Mouse (Mus musculus): ENCODE data around the gene Slc38a6. TPM values are rescaled to one million over a fixed set of nuclear protein-coding genes. Genes with fewer than 3 reads are reported as not detected.

Gene Slc38a6
- total and polyA plus RNA-seq, 2 experiments from 2014 or later: 2.7 to 19.2 TPM

- DNase-seq (ENCODE audit: low spot score): no peak
These were observed 11.7 kb upstream of the Slc38a6 start for GRCm38 (mm10) chr12:73274921-73275320.

GRCm38 (mm10) chr12:73287609-73288008 is 1.0 kb downstream of the Slc38a6 start:
- H3K9ac ChIP-seq (replicated peaks; ENCODE audit: low read depth, low read length): no peak overlapping the region
- H3K4me3 ChIP-seq (ENCODE audit: low read depth, low read length): peak overlapping the region; percentile 91
- WGBS: 60% methylated on average over 8 of the region's 8 CpGs
- H3K9me3 ChIP-seq (replicated peaks; ENCODE audit: control insufficient read depth, low read length): no peaks in the 10 kb centered on the region
- H3K36me3 ChIP-seq (replicated peaks; ENCODE audit: control insufficient read depth, insufficient read depth, low read length): peaks cover 12% of the 10 kb centered on the region
- no peak for TF ChIP-seq EP300 (IDR thresholded peaks at IDR 0.05; ENCODE audit: low read depth)
- no peak for TF ChIP-seq CTCF (IDR thresholded peaks at IDR 0.05; ENCODE audit: low read depth)
- no peak for ATAC-seq (ENCODE audit: insufficient read depth, low read depth)
- H3K4me1 ChIP-seq (ENCODE audit: control insufficient read depth, insufficient read depth): peaks cover 17% of the 10 kb centered on the region
- peak; percentile 16 for DNase-seq (ENCODE audit: low spot score)
- peak overlapping the region; percentile 85; the same call in 1 of the 2 replicates for H3K27ac ChIP-seq (ENCODE audit: low read depth)
- H3K27me3 ChIP-seq (ENCODE audit: control insufficient read depth, insufficient read depth, low read length): no peaks in the 10 kb centered on the region
- H3K4me2 ChIP-seq (ENCODE audit: low read depth, low read length): peak overlapping the region; percentile 87

More at GRCm38 (mm10) chr12:73274921-73275320, 11.7 kb upstream of the Slc38a6 start:
- no peak for ATAC-seq (ENCODE audit: insufficient read depth, low read depth)
- no peak overlapping the region for H3K4me2 ChIP-seq (ENCODE audit: low read depth, low read length)
- no peaks in the 10 kb centered on the region for H3K9me3 ChIP-seq (replicated peaks; ENCODE audit: control insufficient read depth, low read length)
- peaks cover 13% of the 10 kb centered on the region for H3K36me3 ChIP-seq (replicated peaks; ENCODE audit: control insufficient read depth, insufficient read depth, low read length)
- no peak overlapping the region for H3K4me3 ChIP-seq (ENCODE audit: low read depth, low read length)
- no peak overlapping the region for H3K27ac ChIP-seq (ENCODE audit: low read depth)
- H3K4me1 ChIP-seq (ENCODE audit: control insufficient read depth, insufficient read depth): no peaks in the 10 kb centered on the region
- no peak for TF ChIP-seq CTCF (IDR thresholded peaks at IDR 0.05; ENCODE audit: low read depth)
- no peak for TF ChIP-seq EP300 (IDR thresholded peaks at IDR 0.05; ENCODE audit: low read depth)
- no peaks in the 10 kb centered on the region for H3K27me3 ChIP-seq (ENCODE audit: control insufficient read depth, insufficient read depth, low read length)
- H3K9ac ChIP-seq (replicated peaks; ENCODE audit: low read depth, low read length): no peak overlapping the region
- WGBS: 81% methylated on average over 3 of the region's 3 CpGs

GRCm38 (mm10) chr12:73288626-73289025 is 2.0 kb downstream of the Slc38a6 start:
- no peak overlapping the region for H3K4me3 ChIP-seq (ENCODE audit: low read depth, low read length)
- no peak overlapping the region for H3K27ac ChIP-seq (ENCODE audit: low read depth)
- H3K4me2 ChIP-seq (ENCODE audit: low read depth, low read length): no peak overlapping the region
- no peak overlapping the region for H3K9ac ChIP-seq (replicated peaks; ENCODE audit: low read depth, low read length)
- H3K4me1 ChIP-seq (ENCODE audit: control insufficient read depth, insufficient read depth): peaks cover 17% of the 10 kb centered on the region
- H3K36me3 ChIP-seq (replicated peaks; ENCODE audit: control insufficient read depth, insufficient read depth, low read length): peaks cover 19% of the 10 kb centered on the region
- H3K27me3 ChIP-seq (ENCODE audit: control insufficient read depth, insufficient read depth, low read length): no peaks in the 10 kb centered on the region
- ATAC-seq (ENCODE audit: insufficient read depth, low read depth) (no peak), DNase-seq (ENCODE audit: low spot score) (no peak)
- no peak for TF ChIP-seq CTCF (IDR thresholded peaks at IDR 0.05; ENCODE audit: low read depth)
- TF ChIP-seq EP300 (IDR thresholded peaks at IDR 0.05; ENCODE audit: low read depth): no peak
- no peaks in the 10 kb centered on the region for H3K9me3 ChIP-seq (replicated peaks; ENCODE audit: control insufficient read depth, low read length)
- WGBS: 71% methylated on average over 3 of the region's 3 CpGs

- ATAC-seq (ENCODE audit: insufficient read depth, low read depth): no peak
- H3K9me3 ChIP-seq (replicated peaks; ENCODE audit: control insufficient read depth, low read length): no peaks in the 10 kb centered on the region
- H3K4me2 ChIP-seq (ENCODE audit: low read depth, low read length): no peak overlapping the region
These were observed 8.3 kb downstream of the Slc38a6 start for GRCm38 (mm10) chr12:73294884-73295283.

GRCm38 (mm10) chr12:73295505-73296140 is 9.0 kb downstream of the Slc38a6 start:
- H3K27ac ChIP-seq (ENCODE audit: low read depth): no peak overlapping the region
- H3K4me3 ChIP-seq (ENCODE audit: low read depth, low read length): no peak overlapping the region
- H3K4me2 ChIP-seq (ENCODE audit: low read depth, low read length): no peak overlapping the region
- H3K4me1 ChIP-seq (ENCODE audit: control insufficient read depth, insufficient read depth): no peaks in the 10 kb centered on the region
- ATAC-seq (ENCODE audit: insufficient read depth, low read depth): no peak
- no peaks in the 10 kb centered on the region for H3K9me3 ChIP-seq (replicated peaks; ENCODE audit: control insufficient read depth, low read length)
- no peaks in the 10 kb centered on the region for H3K27me3 ChIP-seq (ENCODE audit: control insufficient read depth, insufficient read depth, low read length)
- 81% methylated on average over 11 of the region's 11 CpGs for WGBS
- H3K36me3 ChIP-seq (replicated peaks; ENCODE audit: control insufficient read depth, insufficient read depth, low read length): peaks cover 23% of the 10 kb centered on the region; the same call in 1 of the 2 replicates
- DNase-seq (ENCODE audit: low spot score): no peak
- no peak for TF ChIP-seq CTCF (IDR thresholded peaks at IDR 0.05; ENCODE audit: low read depth)
- TF ChIP-seq EP300 (IDR thresholded peaks at IDR 0.05; ENCODE audit: low read depth): no peak
- no peak overlapping the region for H3K9ac ChIP-seq (replicated peaks; ENCODE audit: low read depth, low read length)

More at GRCm38 (mm10) chr12:73294884-73295283, 8.3 kb downstream of the Slc38a6 start:
- no peaks in the 10 kb centered on the region for H3K4me1 ChIP-seq (ENCODE audit: control insufficient read depth, insufficient read depth)
- H3K27ac ChIP-seq (ENCODE audit: low read depth): no peak overlapping the region
- no peak for TF ChIP-seq CTCF (IDR thresholded peaks at IDR 0.05; ENCODE audit: low read depth)
- no peak overlapping the region for H3K9ac ChIP-seq (replicated peaks; ENCODE audit: low read depth, low read length)
- H3K36me3 ChIP-seq (replicated peaks; ENCODE audit: control insufficient read depth, insufficient read depth, low read length): peaks cover 23% of the 10 kb centered on the region; the same call in 1 of the 2 replicates
- H3K27me3 ChIP-seq (ENCODE audit: control insufficient read depth, insufficient read depth, low read length): no peaks in the 10 kb centered on the region
- H3K4me3 ChIP-seq (ENCODE audit: low read depth, low read length): no peak overlapping the region
- no peak for DNase-seq (ENCODE audit: low spot score)

- Histone ChIP-seq H3K4me1 (ENCODE audit: control insufficient read depth, insufficient read depth) (no peaks in the 10 kb centered on the region), H3K27me3 (ENCODE audit: control insufficient read depth, insufficient read depth, low read length) (no peaks in the 10 kb centered on the region), H3K36me3 (replicated peaks; ENCODE audit: control insufficient read depth, insufficient read depth, low read length) (peaks cover 7% of the 10 kb centered on the region; the same call in 1 of the 2 replicates), H3K9ac (replicated peaks; ENCODE audit: low read depth, low read length) (no peak overlapping the region), H3K4me3 (ENCODE audit: low read depth, low read length) (no peak overlapping the region), H3K27ac (ENCODE audit: low read depth) (no peak overlapping the region), H3K9me3 (replicated peaks; ENCODE audit: control insufficient read depth, low read length) (no peaks in the 10 kb centered on the region), H3K4me2 (ENCODE audit: low read depth, low read length) (no peak overlapping the region)
- no peak for DNase-seq (ENCODE audit: low spot score)
- WGBS: 90% methylated on average over 5 of the region's 5 CpGs
- TF ChIP-seq CTCF (IDR thresholded peaks at IDR 0.05; ENCODE audit: low read depth) (no peak), EP300 (IDR thresholded peaks at IDR 0.05; ENCODE audit: low read depth) (no peak)
- no peak for ATAC-seq (ENCODE audit: insufficient read depth, low read depth)
These were observed 12.0 kb downstream of the Slc38a6 start for GRCm38 (mm10) chr12:73298621-73299020.

Data from heart, postnatal 0 days (tissue).